Mouse (Mus musculus) small intestine, adult 2 months (tissue): ENCODE results near the gene Cdh24.

Experiments used
- CTCF ChIP-seq: fragments of 200-500 bp; IDR thresholded peaks from 2 replicates; pipeline ENCODE4 v1.5.1; 2012; ENCODE audit warnings: low read depth, mild to moderate bottlenecking, control low read depth, inconsistent platforms, low read length, moderate library complexity, mixed read lengths; ENCODE audit not compliant: insufficient replicate concordance, insufficient read length; ENCODE audit errors: extremely low read depth
- POLR2A ChIP-seq: fragments of 200-500 bp; IDR thresholded peaks from 2 replicates; pipeline ENCODE4 v1.6.1; 2012; ENCODE audit warnings: low read depth, mild to moderate bottlenecking, control low read depth, inconsistent platforms, low read length, moderate library complexity

- no peak for TF ChIP-seq POLR2A
- TF ChIP-seq CTCF = no peak
These were observed 10.5 kb downstream of the Cdh24 start for GRCm38 (mm10) chr14:54630583-54631239.
